Mouse (Mus musculus) neural tube, embryonic 11.5 days (tissue): ENCODE measurements around the gene Pstpip1. TPM values are rescaled to one million over a fixed set of nuclear protein-coding genes. Genes with fewer than 3 reads are reported as not detected.

Source experiments
- ATAC-seq: fragments of 200-750 bp; cut with Nextera tagmentation; 2 replicates; pipeline ENCODE4 v1.8.0; 2017; ENCODE audit warnings: moderate number of reproducible peaks, mild to moderate bottlenecking, moderate TSS enrichment, moderate library complexity; ENCODE audit not compliant: insufficient read depth, low FRiP score, low TSS enrichment
- DNase-seq: peaks from one replicate; pipeline ENCODE4 v3.0.0-alpha.2; 2015; ENCODE audit warnings: low spot score
- H3K27ac ChIP-seq: fragments of 300-500 bp; sonication (generic); 2 replicates; pipeline ENCODE4 v1.5.1; 2014; ENCODE audit warnings: low read depth, mild to moderate bottlenecking, low read length
- H3K27me3 ChIP-seq: fragments of 300-500 bp; sonication (generic); 2 replicates; pipeline ENCODE4 v1.6.1; 2014; ENCODE audit warnings: mild to moderate bottlenecking, low read length, mixed read lengths; ENCODE audit not compliant: control insufficient read depth, insufficient read depth
- H3K36me3 ChIP-seq: fragments of 300-500 bp; sonication (generic); 2 replicates; pipeline ENCODE4 v1.6.1; 2014; ENCODE audit warnings: mild to moderate bottlenecking, low read length, moderate library complexity, mixed read lengths; ENCODE audit not compliant: control insufficient read depth, insufficient read depth
- H3K4me1 ChIP-seq: fragments of 300-500 bp; sonication (generic); 2 replicates; pipeline ENCODE4 v1.6.1; 2014; ENCODE audit warnings: low read length, mixed read lengths; ENCODE audit not compliant: control insufficient read depth, insufficient read depth
- H3K4me2 ChIP-seq: fragments of 300-500 bp; sonication (generic); 2 replicates; pipeline ENCODE4 v1.6.1; 2014; ENCODE audit warnings: low read depth, mild to moderate bottlenecking, moderate library complexity
- H3K4me3 ChIP-seq: fragments of 300-500 bp; sonication (generic); 2 replicates; pipeline ENCODE4 v1.5.1; 2014; ENCODE audit warnings: low read depth, low read length
- H3K9ac ChIP-seq: fragments of 300-500 bp; sonication (generic); 2 replicates; pipeline ENCODE4 v1.6.1; 2014; ENCODE audit warnings: mild to moderate bottlenecking, low read length
- H3K9me3 ChIP-seq: fragments of 300-500 bp; sonication (generic); 2 replicates; pipeline ENCODE4 v1.6.1; 2016; ENCODE audit warnings: low read length; ENCODE audit not compliant: control insufficient read depth
- WGBS: fragments of 180-500 bp; shearing (Covaris S2); extraction: QIAGEN DNeasy Blood & Tissue Kit; methylation state at CpG from one replicate; pipeline ENCODE4 v1.1.7; 2014; 5-methylcytosine and 5-hydroxymethylcytosine counted together
- polyA plus RNA-seq: library from polyadenylated mRNA; unstranded; fragments of >200 nt; fragmentation: Nextera tagmentation; extraction: Ambion mirVana; gene quantifications from 2 replicates; pipeline ENCODE4 v1.2.1, GENCODE M21; 2014

The Pstpip1 gene
- polyA plus RNA-seq, 1 experiment from 2014 or later, result 0.48 TPM

GRCm38 (mm10) chr9:56130536-56130935, 40.8 kb downstream of the Pstpip1 start:
- WGBS, result 38% methylated on average over 4 of the region's 4 CpGs
- ATAC-seq (no peak), DNase-seq (no peak)
- Histone ChIP-seq H3K27ac (no peak overlapping the region), H3K36me3 (peaks cover 13% of the 10 kb centered on the region), H3K9ac (no peak overlapping the region), H3K9me3 (no peaks in the 10 kb centered on the region), H3K4me2 (no peak overlapping the region), H3K4me1 (no peaks in the 10 kb centered on the region), H3K4me3 (no peak overlapping the region), H3K27me3 (no peaks in the 10 kb centered on the region)

- 55% methylated on average over 10 of the region's 10 CpGs for WGBS
Measured at GRCm38 (mm10) chr9:56131813-56132525, 42.2 kb downstream of the Pstpip1 start.

GRCm38 (mm10) chr9:56133970-56134369, 44.2 kb downstream of the Pstpip1 start:
- Histone ChIP-seq H3K9me3 (no peaks in the 10 kb centered on the region), H3K36me3 (peaks cover 15% of the 10 kb centered on the region), H3K4me1 (no peaks in the 10 kb centered on the region), H3K9ac (no peak overlapping the region), H3K27ac (no peak overlapping the region), H3K4me2 (no peak overlapping the region), H3K4me3 (no peak overlapping the region), H3K27me3 (no peaks in the 10 kb centered on the region)
- ATAC-seq, result no peak
- no peak for DNase-seq
- WGBS, result 82% methylated on average over 5 of the region's 5 CpGs

More at GRCm38 (mm10) chr9:56131813-56132525, 42.2 kb downstream of the Pstpip1 start:
- DNase-seq, result no peak
- ATAC-seq, result no peak
- H3K9ac ChIP-seq, result no peak overlapping the region
- H3K4me2 ChIP-seq, result no peak overlapping the region
- no peaks in the 10 kb centered on the region for H3K4me1 ChIP-seq
- H3K27ac ChIP-seq, result no peak overlapping the region
- H3K4me3 ChIP-seq, result no peak overlapping the region
- no peaks in the 10 kb centered on the region for H3K27me3 ChIP-seq
- peaks cover 17% of the 10 kb centered on the region for H3K36me3 ChIP-seq
- no peaks in the 10 kb centered on the region for H3K9me3 ChIP-seq

- WGBS, result 96% methylated on average over 4 of the region's 4 CpGs
Measured at GRCm38 (mm10) chr9:56134614-56135013, 44.9 kb downstream of the Pstpip1 start.

GRCm38 (mm10) chr9:56135590-56136197, 45.9 kb downstream of the Pstpip1 start:
- Histone ChIP-seq H3K27me3 (no peaks in the 10 kb centered on the region), H3K9ac (no peak overlapping the region), H3K36me3 (peaks cover 8% of the 10 kb centered on the region; the same call in 1 of the 2 replicates), H3K27ac (no peak overlapping the region), H3K4me2 (no peak overlapping the region), H3K4me3 (no peak overlapping the region), H3K9me3 (no peaks in the 10 kb centered on the region), H3K4me1 (no peaks in the 10 kb centered on the region)
- DNase-seq (no peak), ATAC-seq (no peak)
- WGBS, result 96% methylated on average over 4 of the region's 4 CpGs

More at GRCm38 (mm10) chr9:56134614-56135013, 44.9 kb downstream of the Pstpip1 start:
- no peak overlapping the region for H3K4me3 ChIP-seq
- H3K27ac ChIP-seq, result no peak overlapping the region
- H3K36me3 ChIP-seq, result peaks cover 10% of the 10 kb centered on the region
- H3K9ac ChIP-seq, result no peak overlapping the region
- H3K9me3 ChIP-seq, result no peaks in the 10 kb centered on the region
- no peaks in the 10 kb centered on the region for H3K27me3 ChIP-seq
- ATAC-seq (no peak), DNase-seq (no peak)
- H3K4me1 ChIP-seq, result no peaks in the 10 kb centered on the region
- no peak overlapping the region for H3K4me2 ChIP-seq

- no peak overlapping the region for H3K9ac ChIP-seq
- ATAC-seq, result no peak
- H3K27ac ChIP-seq, result no peak overlapping the region
- WGBS, result 87% methylated on average over 9 of the region's 9 CpGs
- DNase-seq, result no peak
- no peaks in the 10 kb centered on the region for H3K27me3 ChIP-seq
- no peaks in the 10 kb centered on the region for H3K9me3 ChIP-seq
- H3K4me1 ChIP-seq, result no peaks in the 10 kb centered on the region
- H3K36me3 ChIP-seq, result peaks cover 10% of the 10 kb centered on the region
- no peak overlapping the region for H3K4me3 ChIP-seq
- no peak overlapping the region for H3K4me2 ChIP-seq
Measured at GRCm38 (mm10) chr9:56141776-56142175, 52.0 kb downstream of the Pstpip1 start.

- ATAC-seq, result no peak
- Histone ChIP-seq H3K36me3 (peaks cover 10% of the 10 kb centered on the region), H3K9ac (no peak overlapping the region), H3K4me1 (no peaks in the 10 kb centered on the region), H3K4me2 (no peak overlapping the region), H3K9me3 (no peaks in the 10 kb centered on the region), H3K27me3 (no peaks in the 10 kb centered on the region), H3K4me3 (no peak overlapping the region), H3K27ac (no peak overlapping the region)
- no peak for DNase-seq
- 94% methylated on average over 7 of the region's 7 CpGs for WGBS
Measured at GRCm38 (mm10) chr9:56144366-56145003, 54.7 kb downstream of the Pstpip1 start.

- ATAC-seq, result no peak
- Histone ChIP-seq H3K27me3 (no peaks in the 10 kb centered on the region), H3K9ac (no peak overlapping the region), H3K4me1 (no peaks in the 10 kb centered on the region), H3K36me3 (peaks cover 9% of the 10 kb centered on the region; the same call in 1 of the 2 replicates), H3K27ac (no peak overlapping the region), H3K4me2 (no peak overlapping the region), H3K4me3 (no peak overlapping the region), H3K9me3 (no peaks in the 10 kb centered on the region)
- DNase-seq, result no peak
- WGBS, result 95% methylated on average over 16 of the region's 16 CpGs
Measured at GRCm38 (mm10) chr9:56146326-56146923, 56.7 kb downstream of the Pstpip1 start.
